Mouse (Mus musculus) MEL (cell line): ENCODE measurements around the gene Smtn. TPM values are rescaled to one million over a fixed set of nuclear protein-coding genes. Genes with fewer than 3 reads are reported as not detected.

Source experiments
- DNase-seq: peaks from one replicate; pipeline ENCODE4 v3.0.0; 2011; ENCODE audit warnings: low read depth, low spot score
- H3K27ac ChIP-seq: 2 replicates; pipeline ENCODE4 v1.5.1; 2012; ENCODE audit warnings: low read depth, mild to moderate bottlenecking, control low read depth, low read length, moderate library complexity; ENCODE audit not compliant: control insufficient read depth
- H3K27me3 ChIP-seq, 2 experiments: fragments of 150-350 bp in 1 of 2; sonication (generic) in 1 of 2; 2 replicates each; pipeline ENCODE4 v1.6.1; 2012; ENCODE audit warnings: low read length in 2 of 2, mild to moderate bottlenecking in 2 of 2, improper control_type of control experiment in 1 of 2, moderate library complexity in 1 of 2; ENCODE audit not compliant: insufficient read depth in 2 of 2, control insufficient read depth in 1 of 2
- H3K36me3 ChIP-seq, 2 experiments: 2 replicates each; pipeline ENCODE4 v1.6.1; 2012 to 2014; ENCODE audit warnings: low read length in 2 of 2, improper control_type of control experiment in 1 of 2, inconsistent platforms in 1 of 2, mild to moderate bottlenecking in 1 of 2; ENCODE audit not compliant: insufficient read depth in 2 of 2, control insufficient read depth in 1 of 2
- H3K4me1 ChIP-seq, 2 experiments: fragments of 150-350 bp in 1 of 2; sonication (generic) in 1 of 2; 2 replicates each; pipeline ENCODE4 v1.6.1; 2012; ENCODE audit warnings: low read length in 2 of 2, improper control_type of control experiment in 1 of 2, mild to moderate bottlenecking in 1 of 2; ENCODE audit not compliant: insufficient read depth in 2 of 2, control insufficient read depth in 1 of 2
- H3K4me3 ChIP-seq, 2 experiments: fragments of 150-350 bp in 1 of 2; sonication (generic) in 1 of 2; 2 replicates each; pipeline ENCODE4 v1.5.1; 2012; ENCODE audit warnings: low read depth in 2 of 2, low read length in 2 of 2, mild to moderate bottlenecking in 2 of 2, moderate library complexity in 2 of 2, control low read depth in 1 of 2, improper control_type of control experiment in 1 of 2; ENCODE audit not compliant: control insufficient read depth in 1 of 2, insufficient read depth in 1 of 2
- H3K79me2 ChIP-seq: 2 replicates; pipeline ENCODE4 v1.6.1; 2012; ENCODE audit warnings: mild to moderate bottlenecking, low read length, moderate library complexity; ENCODE audit not compliant: control insufficient read depth, poor library complexity, insufficient read depth
- H3K9ac ChIP-seq: 2 replicates; pipeline ENCODE4 v1.6.1; 2012; ENCODE audit warnings: low read depth, mild to moderate bottlenecking, control low read depth, low read length, moderate library complexity; ENCODE audit not compliant: control insufficient read depth, poor library complexity, severe bottlenecking
- H3K9me3 ChIP-seq: fragments of 150-350 bp; sonication (generic); replicated peaks from 2 replicates; pipeline ENCODE4 v1.6.1; 2012; ENCODE audit warnings: mild to moderate bottlenecking, low read length, improper control_type of control experiment, moderate library complexity; ENCODE audit not compliant: insufficient read depth
- CHD1 ChIP-seq: IDR thresholded peaks from 2 replicates; pipeline ENCODE4 v1.6.1; 2012; ENCODE audit warnings: low read depth, mild to moderate bottlenecking, inconsistent platforms, low read length, improper control_type of control experiment
- CHD2 ChIP-seq: IDR thresholded peaks from 2 replicates; pipeline ENCODE4 v1.6.1; 2011; ENCODE audit warnings: low read length, improper control_type of control experiment
- CTCF ChIP-seq, 3 experiments: IDR thresholded peaks in 2 of 3; conservative IDR thresholded peaks in 1 of 3; 2 replicates each; pipeline ENCODE4 v1.5.1; 2011 to 2012; ENCODE audit warnings: low read length in 3 of 3, low read depth in 2 of 3, mild to moderate bottlenecking in 2 of 3, improper control_type of control experiment in 1 of 3, inconsistent platforms in 1 of 3, mixed read lengths in 1 of 3, moderate library complexity in 1 of 3; ENCODE audit not compliant: control insufficient read depth in 1 of 3, insufficient read depth in 1 of 3, poor library complexity in 1 of 3, severe bottlenecking in 1 of 3
- E2F4 ChIP-seq: IDR thresholded peaks from 2 replicates; pipeline ENCODE4 v1.6.1; 2011; ENCODE audit warnings: low read depth, low read length, improper control_type of control experiment, borderline replicate concordance
- ELF1 ChIP-seq: IDR thresholded peaks from 2 replicates; pipeline ENCODE4 v1.6.1; 2014; ENCODE audit warnings: low read depth, mild to moderate bottlenecking, inconsistent platforms, low read length, improper control_type of control experiment, moderate library complexity
- GATA1 ChIP-seq: IDR thresholded peaks from 2 replicates; pipeline ENCODE4 v1.6.1; 2011; ENCODE audit warnings: low read depth, low read length, improper control_type of control experiment
- MAFK ChIP-seq: IDR thresholded peaks from 2 replicates; pipeline ENCODE4 v1.6.1; 2011; ENCODE audit warnings: low read depth, mild to moderate bottlenecking, low read length, improper control_type of control experiment, borderline replicate concordance
- MAZ ChIP-seq: IDR thresholded peaks from 2 replicates; pipeline ENCODE4 v1.6.1; 2012; ENCODE audit warnings: low read depth, mild to moderate bottlenecking, inconsistent platforms, low read length, improper control_type of control experiment
- MYB ChIP-seq: IDR thresholded peaks from 2 replicates; pipeline ENCODE4 v1.6.1; 2011; ENCODE audit warnings: mild to moderate bottlenecking, low read depth, low read length, improper control_type of control experiment
- MYC ChIP-seq: IDR thresholded peaks from 2 replicates; pipeline ENCODE4 v1.6.1; 2011; ENCODE audit warnings: low read depth, mild to moderate bottlenecking, low read length, improper control_type of control experiment, moderate library complexity
- NELFE ChIP-seq: IDR thresholded peaks from 2 replicates; pipeline ENCODE4 v1.6.1; 2011; ENCODE audit warnings: low read depth, low read length, improper control_type of control experiment
- NRF1 ChIP-seq: IDR thresholded peaks from 2 replicates; pipeline ENCODE4 v1.6.1; 2014; ENCODE audit warnings: low read depth, mild to moderate bottlenecking, inconsistent platforms, low read length, improper control_type of control experiment, moderate library complexity; ENCODE audit not compliant: poor library complexity, insufficient read depth, severe bottlenecking
- POLR2A ChIP-seq, 2 experiments: IDR thresholded peaks; 2 replicates each; pipeline ENCODE4 v1.6.1; 2011 to 2012; ENCODE audit warnings: low read length in 2 of 2, mild to moderate bottlenecking in 2 of 2, control low read depth in 1 of 2, improper control_type of control experiment in 1 of 2, low read depth in 1 of 2, moderate library complexity in 1 of 2; ENCODE audit not compliant: control insufficient read depth in 1 of 2, insufficient read depth in 1 of 2, poor library complexity in 1 of 2
- RCOR1 ChIP-seq: IDR thresholded peaks from 2 replicates; pipeline ENCODE4 v1.6.1; 2012; ENCODE audit warnings: low read depth, mild to moderate bottlenecking, inconsistent platforms, low read length, improper control_type of control experiment
- SIN3A ChIP-seq: IDR thresholded peaks from 2 replicates; pipeline ENCODE4 v1.6.1; 2012; ENCODE audit warnings: low read length, improper control_type of control experiment, inconsistent platforms
- TAL1 ChIP-seq: IDR thresholded peaks from 2 replicates; pipeline ENCODE4 v1.6.1; 2012; ENCODE audit warnings: mild to moderate bottlenecking, inconsistent platforms, low read length, moderate library complexity, mixed read lengths
- TBP ChIP-seq: IDR thresholded peaks from 2 replicates; pipeline ENCODE4 v1.8.0; 2011; ENCODE audit warnings: low read depth, low read length, improper control_type of control experiment
- USF1 ChIP-seq: IDR thresholded peaks from 2 replicates; pipeline ENCODE4 v1.6.1; 2014; ENCODE audit warnings: low read depth, mild to moderate bottlenecking, inconsistent platforms, low read length, improper control_type of control experiment, moderate library complexity
- USF2 ChIP-seq, 2 experiments: IDR thresholded peaks; 2 replicates each; pipeline ENCODE4 v1.6.1; 2011 to 2012; ENCODE audit warnings: improper control_type of control experiment in 2 of 2, low read length in 2 of 2, borderline replicate concordance in 1 of 2, inconsistent platforms in 1 of 2, low read depth in 1 of 2, mild to moderate bottlenecking in 1 of 2; ENCODE audit not compliant: insufficient read depth in 1 of 2
- ZMIZ1 ChIP-seq: IDR thresholded peaks from 2 replicates; pipeline ENCODE4 v1.6.1; 2012; ENCODE audit warnings: low read depth, mild to moderate bottlenecking, inconsistent platforms, low read length, improper control_type of control experiment, moderate library complexity
- polyA plus RNA-seq, 2 experiments: library from polyadenylated mRNA; stranded (reverse) in 1 of 2; unstranded in 1 of 2; fragments of >175 nt in 1 of 2; fragments of >200 nt in 1 of 2; gene quantifications; 2 replicates each; pipeline versions ENCODE4 v1.2.1 to v1.2.4; 2012; ENCODE audit warnings: low replicate concordance in 2 of 2, low read depth in 1 of 2; ENCODE audit not compliant: insufficient read length in 2 of 2, insufficient read depth in 1 of 2, missing spikeins in 1 of 2
- total RNA-seq: library from RNA; depleted of rRNA; stranded (reverse); fragments of 300-350 nt; gene quantifications from 2 replicates; pipeline ENCODE4 v1.2.3, GENCODE M21; 2012

The Smtn gene
- total and polyA plus RNA-seq, 3 experiments, result 203 to 370 TPM; not detected in 1

GRCm38 (mm10) chr11:3537711-3538110 is 2.7 kb downstream of the Smtn start:
- TF ChIP-seq E2F4, result no peak
- no peak for TF ChIP-seq MAZ
- TF ChIP-seq POLR2A (IDR thresholded peaks at IDR 0.05; ENCODE audit: control insufficient read depth in 1 of 2, insufficient read depth in 1 of 2, low read depth in 1 of 2, low read length in 2 of 2, poor library complexity in 1 of 2), result 0 out of 4 replicates have a peak, but pooled peaks of 1 of the 2 experiments have one; percentile 15
- TF ChIP-seq TBP, result no peak
- Histone ChIP-seq H3K27me3 (no peaks in the 10 kb centered on the region), H3K9me3 (no peaks in the 10 kb centered on the region), H3K36me3 (peaks cover 0 to 10% of the 10 kb centered on the region in 2 experiments; a peak in 2 of 4 replicates), H3K4me3 (no peak overlapping the region), H3K9ac (no peak overlapping the region), H3K79me2 (peaks cover 3% of the 10 kb centered on the region; the same call in 1 of the 2 replicates), H3K27ac (no peak overlapping the region), H3K4me1 (peaks cover 4 to 30% of the 10 kb centered on the region in 2 experiments)
- DNase-seq, result peak; percentile 24

GRCm38 (mm10) chr11:3536745-3537333 is 3.6 kb downstream of the Smtn start:
- Histone ChIP-seq H3K9me3 (no peaks in the 10 kb centered on the region), H3K4me3 (no peak overlapping the region), H3K36me3 (peaks cover 0 to 10% of the 10 kb centered on the region in 2 experiments; a peak in 2 of 4 replicates), H3K79me2 (peaks cover 3% of the 10 kb centered on the region; the same call in 1 of the 2 replicates), H3K27ac (no peak overlapping the region), H3K4me1 (peaks cover 4 to 30% of the 10 kb centered on the region in 2 experiments), H3K27me3 (no peaks in the 10 kb centered on the region), H3K9ac (no peak overlapping the region)
- DNase-seq, result peak; percentile 18
- TF ChIP-seq USF2 (IDR thresholded peaks at IDR 0.05; ENCODE audit: borderline replicate concordance in 1 of 2, insufficient read depth in 1 of 2, low read depth in 1 of 2, low read length in 2 of 2) (no peak), MAZ (no peak)

- H3K36me3 ChIP-seq, result peaks cover 0 to 10% of the 10 kb centered on the region in 2 experiments; a peak in 2 of 4 replicates
These were observed 4.3 kb downstream of the Smtn start for GRCm38 (mm10) chr11:3536082-3536481.

More at GRCm38 (mm10) chr11:3536082-3536481, 4.3 kb downstream of the Smtn start:
- Histone ChIP-seq H3K4me1 (peaks cover 4 to 30% of the 10 kb centered on the region in 2 experiments), H3K9me3 (no peaks in the 10 kb centered on the region), H3K27ac (peak overlapping the region; percentile 51; the same call in 1 of the 2 replicates), H3K9ac (peak overlapping the region; percentile 67), H3K27me3 (no peaks in the 10 kb centered on the region), H3K79me2 (peaks cover 3% of the 10 kb centered on the region; the same call in 1 of the 2 replicates)
- no peak for DNase-seq
- TF ChIP-seq ELF1, result no peak
- no peak for TF ChIP-seq MYB
- TF ChIP-seq USF1, result no peak
- no peak for TF ChIP-seq MYC
- TF ChIP-seq SIN3A, result no peak
- TF ChIP-seq GATA1, result no peak
- no peak for TF ChIP-seq ZMIZ1
- no peak for TF ChIP-seq E2F4
- TF ChIP-seq NRF1, result no peak
- TF ChIP-seq NELFE, result no peak
- TF ChIP-seq RCOR1, result no peak
- TF ChIP-seq CHD1, result no peak
- no peak for TF ChIP-seq TAL1
- no peak for TF ChIP-seq MAZ
- no peak for TF ChIP-seq MAFK
- TF ChIP-seq CTCF (IDR thresholded peaks at IDR 0.05 in 2 of 3, conservative IDR thresholded peaks at IDR 0.05 in 1 of 3; ENCODE audit: control insufficient read depth in 1 of 3, insufficient read depth in 1 of 3, low read depth in 2 of 3, low read length in 3 of 3, poor library complexity in 1 of 3, severe bottlenecking in 1 of 3), result no peak
- no peak for TF ChIP-seq CHD2
- TF ChIP-seq, all 39 proteins: peak for 0
- H3K4me3 ChIP-seq, result peak overlapping the region; percentile 36 to 61
